Mouse (Mus musculus): ENCODE results near the gene Vps54.

- no peak for TF ChIP-seq CTCF (IDR thresholded peaks at IDR 0.05; ENCODE audit: borderline replicate concordance, insufficient read depth, low read depth, low read length)
- no peak for TF ChIP-seq POLR2A (IDR thresholded peaks at IDR 0.05; ENCODE audit: borderline replicate concordance, insufficient read depth, low read length)
These were observed at the start of gene Vps54 for GRCm38 (mm10) chr11:21239021-21239661.

Data from cerebellum, adult 2 months (tissue).